Mouse (Mus musculus): Measurements from ENCODE around the gene Tnfrsf14.

DNA sequence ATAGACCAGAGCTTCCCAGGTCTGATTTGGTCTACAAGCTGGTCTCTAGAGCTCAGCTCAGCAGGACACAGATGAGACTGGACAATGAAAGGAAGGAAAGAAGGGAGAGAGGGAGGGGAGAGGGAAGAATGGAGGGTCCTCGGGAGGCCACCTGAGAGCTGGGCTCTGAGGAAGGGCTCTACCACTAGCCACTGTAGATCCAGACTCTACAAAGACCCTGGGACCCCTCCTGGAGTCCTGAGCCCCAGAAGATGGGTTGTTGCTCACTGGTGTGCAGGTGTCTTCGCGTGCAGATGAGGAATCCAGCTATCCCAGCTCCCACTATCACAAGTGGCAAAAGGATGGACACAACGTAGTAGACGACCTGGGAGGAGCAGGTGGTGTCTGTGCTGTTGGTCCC is 5.4 kb downstream of the Tnfrsf14 start:
- TF ChIP-seq POLR2A (IDR thresholded peaks at IDR 0.05; ENCODE audit: borderline replicate concordance, low read depth, low read length), result no peak
- TF ChIP-seq CTCF (IDR thresholded peaks at IDR 0.05; ENCODE audit: low read depth, low read length), result no peak

Data from bone marrow macrophage, adult 2 months (primary cell).